Mouse (Mus musculus) MEL (cell line): ENCODE results near the gene Slc2a13. TPM values are rescaled to one million over a fixed set of nuclear protein-coding genes. Genes with fewer than 3 reads are reported as not detected.

ENCODE experiments used
- DNase-seq: peaks from one replicate; pipeline ENCODE4 v3.0.0; 2011; ENCODE audit warnings: low read depth, low spot score
- H3K27ac ChIP-seq: 2 replicates; pipeline ENCODE4 v1.5.1; 2012; ENCODE audit warnings: low read depth, mild to moderate bottlenecking, control low read depth, low read length, moderate library complexity; ENCODE audit not compliant: control insufficient read depth
- H3K27me3 ChIP-seq, 2 experiments: fragments of 150-350 bp in 1 of 2; sonication (generic) in 1 of 2; 2 replicates each; pipeline ENCODE4 v1.6.1; 2012; ENCODE audit warnings: low read length in 2 of 2, mild to moderate bottlenecking in 2 of 2, improper control_type of control experiment in 1 of 2, moderate library complexity in 1 of 2; ENCODE audit not compliant: insufficient read depth in 2 of 2, control insufficient read depth in 1 of 2
- H3K36me3 ChIP-seq, 2 experiments: 2 replicates each; pipeline ENCODE4 v1.6.1; 2012 to 2014; ENCODE audit warnings: low read length in 2 of 2, improper control_type of control experiment in 1 of 2, inconsistent platforms in 1 of 2, mild to moderate bottlenecking in 1 of 2; ENCODE audit not compliant: insufficient read depth in 2 of 2, control insufficient read depth in 1 of 2
- H3K4me1 ChIP-seq, 2 experiments: fragments of 150-350 bp in 1 of 2; sonication (generic) in 1 of 2; 2 replicates each; pipeline ENCODE4 v1.6.1; 2012; ENCODE audit warnings: low read length in 2 of 2, improper control_type of control experiment in 1 of 2, mild to moderate bottlenecking in 1 of 2; ENCODE audit not compliant: insufficient read depth in 2 of 2, control insufficient read depth in 1 of 2
- H3K4me3 ChIP-seq, 2 experiments: fragments of 150-350 bp in 1 of 2; sonication (generic) in 1 of 2; 2 replicates each; pipeline ENCODE4 v1.5.1; 2012; ENCODE audit warnings: low read depth in 2 of 2, low read length in 2 of 2, mild to moderate bottlenecking in 2 of 2, moderate library complexity in 2 of 2, control low read depth in 1 of 2, improper control_type of control experiment in 1 of 2; ENCODE audit not compliant: control insufficient read depth in 1 of 2, insufficient read depth in 1 of 2
- H3K79me2 ChIP-seq: 2 replicates; pipeline ENCODE4 v1.6.1; 2012; ENCODE audit warnings: mild to moderate bottlenecking, low read length, moderate library complexity; ENCODE audit not compliant: control insufficient read depth, poor library complexity, insufficient read depth
- H3K9ac ChIP-seq: 2 replicates; pipeline ENCODE4 v1.6.1; 2012; ENCODE audit warnings: low read depth, mild to moderate bottlenecking, control low read depth, low read length, moderate library complexity; ENCODE audit not compliant: control insufficient read depth, poor library complexity, severe bottlenecking
- H3K9me3 ChIP-seq: fragments of 150-350 bp; sonication (generic); replicated peaks from 2 replicates; pipeline ENCODE4 v1.6.1; 2012; ENCODE audit warnings: mild to moderate bottlenecking, low read length, improper control_type of control experiment, moderate library complexity; ENCODE audit not compliant: insufficient read depth
- BHLHE40 ChIP-seq: IDR thresholded peaks from 2 replicates; pipeline ENCODE4 v1.6.1; 2012; ENCODE audit warnings: low read depth, mild to moderate bottlenecking, inconsistent platforms, low read length, improper control_type of control experiment, borderline replicate concordance
- CHD2 ChIP-seq: IDR thresholded peaks from 2 replicates; pipeline ENCODE4 v1.6.1; 2011; ENCODE audit warnings: low read length, improper control_type of control experiment
- CTCF ChIP-seq, 3 experiments: IDR thresholded peaks in 2 of 3; conservative IDR thresholded peaks in 1 of 3; 2 replicates each; pipeline ENCODE4 v1.5.1; 2011 to 2012; ENCODE audit warnings: low read length in 3 of 3, low read depth in 2 of 3, mild to moderate bottlenecking in 2 of 3, improper control_type of control experiment in 1 of 3, inconsistent platforms in 1 of 3, mixed read lengths in 1 of 3, moderate library complexity in 1 of 3; ENCODE audit not compliant: control insufficient read depth in 1 of 3, insufficient read depth in 1 of 3, poor library complexity in 1 of 3, severe bottlenecking in 1 of 3
- ELF1 ChIP-seq: IDR thresholded peaks from 2 replicates; pipeline ENCODE4 v1.6.1; 2014; ENCODE audit warnings: low read depth, mild to moderate bottlenecking, inconsistent platforms, low read length, improper control_type of control experiment, moderate library complexity
- EP300 ChIP-seq, 2 experiments: IDR thresholded peaks; 2 replicates each; pipeline ENCODE4 v1.6.1; 2011; ENCODE audit warnings: improper control_type of control experiment in 2 of 2, low read length in 2 of 2, low read depth in 1 of 2, mild to moderate bottlenecking in 1 of 2
- GATA1 ChIP-seq: IDR thresholded peaks from 2 replicates; pipeline ENCODE4 v1.6.1; 2011; ENCODE audit warnings: low read depth, low read length, improper control_type of control experiment
- JUND ChIP-seq: IDR thresholded peaks from 2 replicates; pipeline ENCODE4 v1.6.1; 2011; ENCODE audit warnings: low read depth, mild to moderate bottlenecking, improper control_type of control experiment, low read length
- MAFK ChIP-seq: IDR thresholded peaks from 2 replicates; pipeline ENCODE4 v1.6.1; 2011; ENCODE audit warnings: low read depth, mild to moderate bottlenecking, low read length, improper control_type of control experiment, borderline replicate concordance
- MAZ ChIP-seq: IDR thresholded peaks from 2 replicates; pipeline ENCODE4 v1.6.1; 2012; ENCODE audit warnings: low read depth, mild to moderate bottlenecking, inconsistent platforms, low read length, improper control_type of control experiment
- MYB ChIP-seq: IDR thresholded peaks from 2 replicates; pipeline ENCODE4 v1.6.1; 2011; ENCODE audit warnings: mild to moderate bottlenecking, low read depth, low read length, improper control_type of control experiment
- MYC ChIP-seq: IDR thresholded peaks from 2 replicates; pipeline ENCODE4 v1.6.1; 2011; ENCODE audit warnings: low read depth, mild to moderate bottlenecking, low read length, improper control_type of control experiment, moderate library complexity
- NELFE ChIP-seq: IDR thresholded peaks from 2 replicates; pipeline ENCODE4 v1.6.1; 2011; ENCODE audit warnings: low read depth, low read length, improper control_type of control experiment
- NRF1 ChIP-seq: IDR thresholded peaks from 2 replicates; pipeline ENCODE4 v1.6.1; 2014; ENCODE audit warnings: low read depth, mild to moderate bottlenecking, inconsistent platforms, low read length, improper control_type of control experiment, moderate library complexity; ENCODE audit not compliant: poor library complexity, insufficient read depth, severe bottlenecking
- RAD21 ChIP-seq: IDR thresholded peaks from 2 replicates; pipeline ENCODE4 v1.6.1; 2011; ENCODE audit warnings: mild to moderate bottlenecking, low read depth, low read length, improper control_type of control experiment
- RCOR1 ChIP-seq: IDR thresholded peaks from 2 replicates; pipeline ENCODE4 v1.6.1; 2012; ENCODE audit warnings: low read depth, mild to moderate bottlenecking, inconsistent platforms, low read length, improper control_type of control experiment
- SMC3 ChIP-seq: IDR thresholded peaks from 2 replicates; pipeline ENCODE4 v1.6.1; 2011; ENCODE audit warnings: low read depth, low read length, improper control_type of control experiment
- TAL1 ChIP-seq: IDR thresholded peaks from 2 replicates; pipeline ENCODE4 v1.6.1; 2012; ENCODE audit warnings: mild to moderate bottlenecking, inconsistent platforms, low read length, moderate library complexity, mixed read lengths
- UBTF ChIP-seq: IDR thresholded peaks from 2 replicates; pipeline ENCODE4 v1.6.1; 2012; ENCODE audit warnings: low read depth, mild to moderate bottlenecking, inconsistent platforms, low read length, improper control_type of control experiment, moderate library complexity, borderline replicate concordance; ENCODE audit not compliant: insufficient read depth
- USF1 ChIP-seq: IDR thresholded peaks from 2 replicates; pipeline ENCODE4 v1.6.1; 2014; ENCODE audit warnings: low read depth, mild to moderate bottlenecking, inconsistent platforms, low read length, improper control_type of control experiment, moderate library complexity
- polyA plus RNA-seq, 2 experiments: library from polyadenylated mRNA; stranded (reverse) in 1 of 2; unstranded in 1 of 2; fragments of >175 nt in 1 of 2; fragments of >200 nt in 1 of 2; gene quantifications; 2 replicates each; pipeline versions ENCODE4 v1.2.1 to v1.2.4; 2012; ENCODE audit warnings: low replicate concordance in 2 of 2, low read depth in 1 of 2; ENCODE audit not compliant: insufficient read length in 2 of 2, insufficient read depth in 1 of 2, missing spikeins in 1 of 2
- total RNA-seq: library from RNA; depleted of rRNA; stranded (reverse); fragments of 300-350 nt; gene quantifications from 2 replicates; pipeline ENCODE4 v1.2.3, GENCODE M21; 2012

Slc2a13 gene
- total and polyA plus RNA-seq, 3 experiments, result not detected

- Histone ChIP-seq H3K27ac (no peak overlapping the region), H3K9me3 (no peaks in the 10 kb centered on the region), H3K4me3 (no peak overlapping the region), H3K36me3 (no peaks in the 10 kb centered on the region), H3K27me3 (no peaks in the 10 kb centered on the region), H3K9ac (no peak overlapping the region), H3K4me1 (no peaks in the 10 kb centered on the region), H3K79me2 (no peaks in the 10 kb centered on the region)
- DNase-seq, result no peak
- TF ChIP-seq MAFK, result no peak
- TF ChIP-seq ELF1, result no peak
- no peak for TF ChIP-seq MAZ
- no peak for TF ChIP-seq EP300 (IDR thresholded peaks at IDR 0.05; ENCODE audit: low read depth in 1 of 2, low read length in 2 of 2)
- no peak for TF ChIP-seq MYB
- TF ChIP-seq BHLHE40, result no peak
- TF ChIP-seq TAL1, result no peak
- no peak for TF ChIP-seq RCOR1
- TF ChIP-seq NELFE, result no peak
- no peak for TF ChIP-seq RAD21
- TF ChIP-seq NRF1, result no peak
- no peak for TF ChIP-seq SMC3
- TF ChIP-seq JUND, result no peak
- TF ChIP-seq MYC, result no peak
- TF ChIP-seq GATA1, result no peak
- TF ChIP-seq USF1, result no peak
- TF ChIP-seq UBTF, result no peak
Observed at GRCm38 (mm10) chr15:91597290-91597689, 24.2 kb upstream of the Slc2a13 start.

- H3K9me3 ChIP-seq, result no peaks in the 10 kb centered on the region
- no peaks in the 10 kb centered on the region for H3K4me1 ChIP-seq
- H3K9ac ChIP-seq, result no peak overlapping the region
- peak; percentile 30 for DNase-seq
- no peaks in the 10 kb centered on the region for H3K36me3 ChIP-seq
- H3K27me3 ChIP-seq, result no peaks in the 10 kb centered on the region
- TF ChIP-seq CTCF (IDR thresholded peaks at IDR 0.05 in 2 of 3, conservative IDR thresholded peaks at IDR 0.05 in 1 of 3; ENCODE audit: control insufficient read depth in 1 of 3, insufficient read depth in 1 of 3, low read depth in 2 of 3, low read length in 3 of 3, poor library complexity in 1 of 3, severe bottlenecking in 1 of 3) (peak in 2 of 3 experiments; percentile 32 to 50; a peak in 5 of 6 replicates), CHD2 (no peak), MYC (no peak), SMC3 (peak; percentile 26; the same call in 1 of the 2 replicates)
- H3K79me2 ChIP-seq, result no peaks in the 10 kb centered on the region
- no peak overlapping the region for H3K27ac ChIP-seq
- no peak overlapping the region for H3K4me3 ChIP-seq
Observed at GRCm38 (mm10) chr15:91574492-91574891, 1.4 kb upstream of the Slc2a13 start.
